Mouse (Mus musculus): ENCODE data around the gene Sox11. TPM values are rescaled to one million over a fixed set of nuclear protein-coding genes. Genes with fewer than 3 reads are reported as not detected.

The Sox11 gene
- polyA plus RNA-seq (2014; fragmentation: Nextera tagmentation; extraction: Ambion mirVana): 615 and 827 TPM in 2 replicates

DNA sequence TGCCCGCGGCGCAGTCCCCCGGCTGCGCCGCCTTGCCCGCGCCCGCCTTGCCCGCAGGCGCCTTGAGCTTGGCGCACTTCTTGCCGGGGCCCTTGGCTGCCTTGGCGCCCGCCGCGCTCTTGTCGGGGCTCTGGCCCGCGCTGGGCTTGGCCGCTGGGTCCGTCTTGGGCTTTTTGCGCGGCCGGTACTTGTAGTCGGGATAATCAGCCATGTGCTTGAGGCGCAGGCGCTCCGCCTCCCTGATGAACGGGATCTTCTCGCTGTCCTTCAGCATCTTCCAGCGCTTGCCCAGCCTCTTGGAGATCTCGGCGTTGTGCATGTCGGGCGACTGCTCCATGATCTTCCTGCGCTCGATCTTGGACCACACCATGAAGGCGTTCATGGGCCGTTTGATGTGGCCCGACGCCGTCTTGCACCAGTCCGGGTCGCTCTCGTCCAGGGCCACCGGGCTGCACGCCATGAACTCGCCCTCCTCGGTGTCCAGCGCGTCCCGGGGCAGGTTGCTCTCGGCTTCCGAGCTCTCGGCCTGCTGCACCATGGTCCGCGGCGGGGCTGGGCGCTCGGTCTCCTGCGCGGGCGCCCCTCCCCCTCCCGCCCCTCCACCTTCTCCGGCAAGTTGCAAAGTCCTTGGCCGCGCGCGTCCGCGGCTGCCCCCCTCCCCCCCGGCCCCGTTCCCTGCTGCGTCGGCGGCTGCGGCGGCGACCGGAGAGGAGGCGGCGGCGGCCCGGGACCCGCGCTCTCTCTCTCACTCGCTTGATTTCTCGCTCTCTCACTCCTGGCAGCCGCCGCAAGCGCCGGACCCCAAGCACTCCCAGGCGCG, at the start of gene Sox11:
Gene Sox11 (minus strand): TSS at position 704 of the 820 bp plus-strand sequence.
- Histone ChIP-seq H3K4me1 (ENCODE audit: control insufficient read depth, insufficient read depth, low read length) (peaks cover 8% of the 10 kb centered on the region; the same call in 1 of the 2 replicates), H3K27ac (replicated peaks; ENCODE audit: low read depth, low read length) (peak within 1 kb of the TSS; percentile 100), H3K27me3 (ENCODE audit: control insufficient read depth, insufficient read depth, low read length) (no peaks in the 10 kb centered on the region), H3K4me3 (replicated peaks; ENCODE audit: low read depth, low read length) (peak within 1 kb of the TSS; percentile 100), H3K36me3 (ENCODE audit: control insufficient read depth, insufficient read depth, low read length) (peaks cover 20% of the 10 kb centered on the region; the same call in 1 of the 2 replicates), H3K9ac (replicated peaks; ENCODE audit: low read length) (peak within 1 kb of the TSS; percentile 100), H3K4me2 (ENCODE audit: low read length) (peak within 1 kb of the TSS; percentile 79), H3K9me3 (ENCODE audit: control insufficient read depth, low read length) (no peaks in the 10 kb centered on the region)
- under 1% methylated on average over 95 of the region's 95 CpGs for WGBS
- ATAC-seq (ENCODE audit: low FRiP score, low TSS enrichment) (peak; percentile 51; the same call in 1 of the 2 replicates), DNase-seq (peak; percentile 83)

DNA sequence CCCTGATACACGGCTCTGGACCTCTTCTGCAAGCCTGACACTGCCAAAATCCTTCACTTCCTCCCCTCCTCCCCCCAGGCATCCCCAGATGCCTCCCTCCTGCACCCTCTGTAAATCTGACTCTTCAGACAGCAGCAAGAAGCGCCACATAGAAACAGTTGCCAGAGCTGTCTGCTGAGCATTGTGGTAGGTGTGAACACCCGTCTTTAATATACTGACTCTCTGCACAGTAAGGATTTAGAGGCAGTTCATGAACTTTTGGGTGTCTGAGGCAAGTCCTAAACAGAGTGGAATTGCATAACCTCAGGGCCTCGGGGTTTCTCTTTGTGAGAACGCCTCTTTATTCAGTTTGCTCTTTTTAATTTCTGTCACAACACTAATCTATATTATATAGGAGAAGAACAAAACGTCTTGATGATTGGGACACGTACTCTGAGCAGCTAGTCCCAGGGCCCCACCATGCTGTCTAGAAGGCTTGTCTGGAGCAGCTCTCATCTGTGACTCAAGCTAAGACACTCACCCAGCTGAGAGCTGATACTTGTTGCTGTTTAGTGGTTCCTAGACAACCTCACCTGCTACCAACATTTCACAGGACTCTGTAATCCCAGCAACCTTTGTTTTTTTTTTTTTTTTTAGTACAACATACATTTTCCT, 49.4 kb upstream of the Sox11 start:
- WGBS: 44% methylated on average over 7 of the region's 7 CpGs
- ATAC-seq (ENCODE audit: low FRiP score, low TSS enrichment) (no peak), DNase-seq (no peak)
- H3K27ac ChIP-seq (replicated peaks; ENCODE audit: low read depth, low read length): no peak overlapping the region
- H3K36me3 ChIP-seq (ENCODE audit: control insufficient read depth, insufficient read depth, low read length): no peaks in the 10 kb centered on the region
- H3K9me3 ChIP-seq (ENCODE audit: control insufficient read depth, low read length): no peaks in the 10 kb centered on the region; the same call in 1 of the 2 replicates
- H3K4me2 ChIP-seq (ENCODE audit: low read length): no peak overlapping the region
- H3K27me3 ChIP-seq (ENCODE audit: control insufficient read depth, insufficient read depth, low read length): no peaks in the 10 kb centered on the region
- no peak overlapping the region for H3K9ac ChIP-seq (replicated peaks; ENCODE audit: low read length)
- H3K4me3 ChIP-seq (replicated peaks; ENCODE audit: low read depth, low read length): no peak overlapping the region
- H3K4me1 ChIP-seq (ENCODE audit: control insufficient read depth, insufficient read depth, low read length): no peaks in the 10 kb centered on the region

DNA sequence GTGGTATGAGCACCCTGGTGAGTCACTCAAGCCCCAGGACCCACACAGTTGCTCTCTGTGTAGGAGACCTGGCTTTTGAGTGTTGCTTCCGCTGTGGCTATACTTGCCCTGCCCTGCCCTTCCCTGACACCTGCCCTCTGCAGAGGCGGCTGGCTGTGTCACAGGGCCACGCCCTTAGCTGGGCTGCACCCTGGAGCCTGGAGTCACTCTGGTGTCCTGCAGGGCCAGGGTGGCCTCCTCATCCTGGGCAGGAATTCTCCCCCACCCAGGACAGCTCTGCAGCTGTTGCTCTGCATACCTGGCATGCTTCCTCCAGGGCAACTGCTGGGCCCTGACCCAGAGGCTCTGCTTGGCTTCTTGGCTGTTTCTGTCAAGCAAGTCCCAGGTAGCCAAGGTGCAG, 48.1 kb upstream of the Sox11 start:
- no peak overlapping the region for H3K9ac ChIP-seq (replicated peaks; ENCODE audit: low read length)
- H3K4me1 ChIP-seq (ENCODE audit: control insufficient read depth, insufficient read depth, low read length): no peaks in the 10 kb centered on the region
- H3K9me3 ChIP-seq (ENCODE audit: control insufficient read depth, low read length): no peaks in the 10 kb centered on the region
- no peak overlapping the region for H3K4me2 ChIP-seq (ENCODE audit: low read length)
- no peaks in the 10 kb centered on the region for H3K27me3 ChIP-seq (ENCODE audit: control insufficient read depth, insufficient read depth, low read length)
- H3K36me3 ChIP-seq (ENCODE audit: control insufficient read depth, insufficient read depth, low read length): no peaks in the 10 kb centered on the region
- 69% methylated on average over 3 of the region's 3 CpGs for WGBS
- DNase-seq (no peak), ATAC-seq (ENCODE audit: low FRiP score, low TSS enrichment) (no peak)
- no peak overlapping the region for H3K4me3 ChIP-seq (replicated peaks; ENCODE audit: low read depth, low read length)
- no peak overlapping the region for H3K27ac ChIP-seq (replicated peaks; ENCODE audit: low read depth, low read length)

DNA sequence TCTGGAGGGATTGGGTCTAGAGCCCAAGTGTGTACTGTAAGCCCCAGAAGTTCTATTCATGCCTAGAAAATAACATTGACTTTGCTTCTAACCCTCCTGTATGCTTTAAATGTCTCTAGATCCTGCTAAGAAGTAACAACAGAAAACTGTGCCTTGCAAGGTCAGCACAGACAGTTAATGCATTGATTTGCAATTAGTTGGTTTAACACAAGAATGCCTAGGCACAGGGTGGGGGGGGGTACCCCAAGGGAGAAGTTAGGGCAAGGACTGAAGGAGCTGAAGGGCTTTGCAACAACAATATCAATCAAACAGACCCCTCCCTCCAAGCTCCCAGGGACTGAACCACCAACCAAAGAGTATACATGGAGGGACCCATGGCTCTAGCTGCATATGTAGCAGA, 47.1 kb upstream of the Sox11 start:
- Histone ChIP-seq H3K4me2 (ENCODE audit: low read length) (no peak overlapping the region), H3K9ac (replicated peaks; ENCODE audit: low read length) (no peak overlapping the region), H3K4me1 (ENCODE audit: control insufficient read depth, insufficient read depth, low read length) (no peaks in the 10 kb centered on the region), H3K9me3 (ENCODE audit: control insufficient read depth, low read length) (no peaks in the 10 kb centered on the region), H3K27me3 (ENCODE audit: control insufficient read depth, insufficient read depth, low read length) (no peaks in the 10 kb centered on the region), H3K4me3 (replicated peaks; ENCODE audit: low read depth, low read length) (no peak overlapping the region), H3K27ac (replicated peaks; ENCODE audit: low read depth, low read length) (no peak overlapping the region), H3K36me3 (ENCODE audit: control insufficient read depth, insufficient read depth, low read length) (no peaks in the 10 kb centered on the region)
- ATAC-seq (ENCODE audit: low FRiP score, low TSS enrichment) (no peak), DNase-seq (no peak)

DNA sequence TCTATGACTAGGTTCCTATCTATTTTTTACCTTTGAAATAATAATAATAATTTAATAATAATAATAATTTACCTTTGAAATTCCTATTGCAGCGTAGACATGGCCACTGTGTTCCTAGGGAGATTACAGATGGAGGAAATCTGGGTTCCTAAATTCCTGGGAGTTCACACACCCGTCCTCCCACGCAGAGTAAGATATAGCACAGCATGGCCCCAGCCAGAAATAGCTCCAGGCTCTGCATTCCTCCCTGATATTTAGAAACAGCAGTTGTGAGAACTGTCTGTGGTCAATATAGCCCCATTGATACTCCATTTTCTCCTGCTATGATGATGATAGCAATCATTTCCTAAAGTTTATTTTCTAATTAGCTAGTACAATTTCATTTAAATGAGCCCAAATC, 30.1 kb upstream of the Sox11 start:
- Histone ChIP-seq H3K4me1 (ENCODE audit: control insufficient read depth, insufficient read depth, low read length) (no peaks in the 10 kb centered on the region), H3K4me2 (ENCODE audit: low read length) (no peak overlapping the region), H3K9me3 (ENCODE audit: control insufficient read depth, low read length) (no peaks in the 10 kb centered on the region), H3K27me3 (ENCODE audit: control insufficient read depth, insufficient read depth, low read length) (no peaks in the 10 kb centered on the region), H3K27ac (replicated peaks; ENCODE audit: low read depth, low read length) (no peak overlapping the region), H3K4me3 (replicated peaks; ENCODE audit: low read depth, low read length) (no peak overlapping the region), H3K9ac (replicated peaks; ENCODE audit: low read length) (no peak overlapping the region), H3K36me3 (ENCODE audit: control insufficient read depth, insufficient read depth, low read length) (no peaks in the 10 kb centered on the region)
- 86% methylated on average over 3 of the region's 3 CpGs for WGBS
- DNase-seq: no peak
- no peak for ATAC-seq (ENCODE audit: low FRiP score, low TSS enrichment)

DNA sequence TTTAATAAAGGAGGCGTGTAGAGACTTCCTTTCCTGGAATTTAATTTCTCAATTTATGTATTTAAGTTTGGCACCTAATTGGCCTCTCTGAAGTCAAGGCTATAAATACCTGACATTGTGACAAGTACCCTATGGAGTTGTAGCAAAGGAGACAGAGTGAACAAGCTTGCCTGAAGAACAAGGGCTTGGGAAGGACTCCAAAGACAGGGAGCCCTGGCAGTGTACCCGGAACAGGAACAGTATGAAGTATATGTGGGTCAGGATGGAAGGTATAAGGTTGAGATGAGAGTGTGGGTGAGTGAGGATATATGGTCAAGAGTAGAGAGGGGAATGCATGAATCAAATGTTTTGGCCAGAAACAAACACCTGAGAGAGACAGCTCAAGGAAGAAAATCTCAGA, 28.4 kb upstream of the Sox11 start:
- H3K9me3 ChIP-seq (ENCODE audit: control insufficient read depth, low read length): no peaks in the 10 kb centered on the region
- no peak for ATAC-seq (ENCODE audit: low FRiP score, low TSS enrichment)
- DNase-seq: no peak
- no peak overlapping the region for H3K4me2 ChIP-seq (ENCODE audit: low read length)
- no peak overlapping the region for H3K27ac ChIP-seq (replicated peaks; ENCODE audit: low read depth, low read length)
- no peak overlapping the region for H3K9ac ChIP-seq (replicated peaks; ENCODE audit: low read length)
- 89% methylated on average over 2 of the region's 2 CpGs for WGBS
- no peaks in the 10 kb centered on the region for H3K36me3 ChIP-seq (ENCODE audit: control insufficient read depth, insufficient read depth, low read length)
- H3K4me1 ChIP-seq (ENCODE audit: control insufficient read depth, insufficient read depth, low read length): no peaks in the 10 kb centered on the region
- no peak overlapping the region for H3K4me3 ChIP-seq (replicated peaks; ENCODE audit: low read depth, low read length)
- H3K27me3 ChIP-seq (ENCODE audit: control insufficient read depth, insufficient read depth, low read length): no peaks in the 10 kb centered on the region

DNA sequence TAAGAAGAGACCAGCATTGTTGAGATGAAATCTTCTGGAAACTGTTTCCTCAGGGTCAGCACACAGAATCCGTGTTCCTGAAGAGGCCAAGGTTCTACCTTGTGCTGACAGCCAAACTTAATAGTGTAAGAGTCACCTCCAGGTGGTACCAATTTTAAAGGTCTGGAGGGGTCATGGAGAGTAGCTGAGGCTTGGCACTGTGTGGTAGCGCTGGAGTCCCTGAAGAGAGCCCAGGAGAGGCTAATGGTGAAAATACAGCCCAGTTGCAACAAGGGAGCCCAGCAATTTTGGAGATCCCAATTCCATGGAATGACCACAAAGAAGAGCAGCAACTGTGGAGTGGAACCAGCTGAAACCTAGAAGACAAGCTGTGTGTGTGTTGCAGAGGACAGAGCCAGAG, 25.1 kb upstream of the Sox11 start:
- Histone ChIP-seq H3K4me3 (replicated peaks; ENCODE audit: low read depth, low read length) (no peak overlapping the region), H3K9ac (replicated peaks; ENCODE audit: low read length) (no peak overlapping the region), H3K4me1 (ENCODE audit: control insufficient read depth, insufficient read depth, low read length) (no peaks in the 10 kb centered on the region), H3K36me3 (ENCODE audit: control insufficient read depth, insufficient read depth, low read length) (no peaks in the 10 kb centered on the region), H3K9me3 (ENCODE audit: control insufficient read depth, low read length) (no peaks in the 10 kb centered on the region), H3K27me3 (ENCODE audit: control insufficient read depth, insufficient read depth, low read length) (no peaks in the 10 kb centered on the region), H3K4me2 (ENCODE audit: low read length) (no peak overlapping the region), H3K27ac (replicated peaks; ENCODE audit: low read depth, low read length) (no peak overlapping the region)
- 94% methylated on average over 2 of the region's 2 CpGs for WGBS
- ATAC-seq (ENCODE audit: low FRiP score, low TSS enrichment): no peak
- DNase-seq: no peak

DNA sequence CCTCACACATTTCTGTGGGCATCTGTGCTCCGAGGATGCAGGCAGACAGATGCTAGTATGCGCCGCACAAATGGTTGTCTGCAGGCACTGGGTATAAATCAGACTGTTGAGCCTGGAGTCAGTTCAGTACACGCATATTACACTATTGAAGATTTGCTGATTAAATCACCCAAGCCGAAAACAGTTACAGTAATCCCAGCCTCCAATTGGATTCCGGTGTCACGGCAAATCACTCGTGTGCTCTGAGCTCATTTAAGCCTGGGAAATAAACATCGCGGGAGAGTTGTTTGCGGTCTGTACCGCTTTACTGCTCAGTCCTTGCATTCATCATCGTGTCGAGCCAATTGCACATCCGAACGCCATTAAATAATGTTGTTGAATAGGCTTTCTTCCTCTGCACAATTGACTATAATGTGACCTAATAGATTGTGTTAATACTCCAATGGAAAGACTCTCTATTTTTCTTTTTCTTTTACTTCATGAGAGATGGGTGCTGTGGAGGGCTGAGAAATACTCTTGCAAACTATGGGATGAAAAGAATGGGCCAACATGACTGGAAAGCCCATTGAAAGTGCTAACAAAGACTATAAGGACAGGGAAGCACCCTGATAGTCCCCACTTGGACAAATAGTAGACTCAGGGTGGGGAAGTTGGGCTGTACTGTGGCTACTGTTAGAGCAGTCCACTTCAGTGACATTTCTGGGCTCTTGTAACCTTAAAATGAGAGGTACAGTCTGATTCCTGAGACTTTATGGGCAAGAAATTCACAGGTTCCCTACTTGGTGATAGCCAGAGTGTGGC, 21.7 kb upstream of the Sox11 start:
- no peaks in the 10 kb centered on the region for H3K36me3 ChIP-seq (ENCODE audit: control insufficient read depth, insufficient read depth, low read length)
- H3K27ac ChIP-seq (replicated peaks; ENCODE audit: low read depth, low read length): no peak overlapping the region; the same call in 1 of the 2 replicates
- DNase-seq (peak; percentile 61), ATAC-seq (ENCODE audit: low FRiP score, low TSS enrichment) (peak; percentile 40; the same call in 1 of the 2 replicates)
- no peaks in the 10 kb centered on the region for H3K27me3 ChIP-seq (ENCODE audit: control insufficient read depth, insufficient read depth, low read length)
- H3K4me3 ChIP-seq (replicated peaks; ENCODE audit: low read depth, low read length): no peak overlapping the region
- WGBS: 42% methylated on average over 16 of the region's 16 CpGs
- no peaks in the 10 kb centered on the region for H3K4me1 ChIP-seq (ENCODE audit: control insufficient read depth, insufficient read depth, low read length)
- peak overlapping the region; percentile 33 for H3K4me2 ChIP-seq (ENCODE audit: low read length)
- no peak overlapping the region for H3K9ac ChIP-seq (replicated peaks; ENCODE audit: low read length)
- H3K9me3 ChIP-seq (ENCODE audit: control insufficient read depth, low read length): no peaks in the 10 kb centered on the region
